Mouse (Mus musculus): ENCODE measurements at regions not wholly inside any gene's neighbourhood (a gene's known extent, or its start where the extent isn't known, plus 50 kb on each side); places are given as distances from the start of the nearest gene placed in this dataset.

GRCm38 (mm10) chr9:68376222-68376621 lies 277.4 kb upstream of the Rora start:
- intact Hi-C loops (cut with DNase I), result no loop called here
- no peak for TF ChIP-seq CTCF (IDR thresholded peaks at IDR 0.05)
- H3K27ac ChIP-seq, result no peak overlapping the region
- no peak overlapping the region for H3K4me3 ChIP-seq
- DNase-seq (ENCODE audit: extremely low spot score in 1 of 2, low spot score in 2 of 2), result no peak

DNA sequence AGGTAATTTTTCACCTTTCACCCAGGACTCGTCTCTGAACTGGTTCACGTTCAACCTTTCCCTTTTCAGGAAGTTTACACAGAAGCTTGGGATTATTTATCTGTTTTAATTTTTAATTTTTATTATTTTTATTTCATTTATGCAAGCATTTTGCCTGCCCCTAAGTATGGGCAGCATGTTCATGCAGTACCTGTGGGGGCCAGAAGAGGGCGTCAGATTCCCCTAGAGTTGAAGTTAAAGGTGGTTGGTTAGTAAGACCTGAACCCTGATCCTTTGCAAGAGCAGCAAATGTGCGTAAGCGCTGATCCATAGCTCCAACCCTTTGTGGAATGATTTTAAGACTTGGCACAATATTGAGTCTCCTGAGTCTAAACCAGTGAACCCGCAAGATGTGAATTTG lies 271.7 kb upstream of the Rora start:
- Histone ChIP-seq H3K27ac (no peak overlapping the region), H3K4me3 (no peak overlapping the region)
- intact Hi-C loops (cut with DNase I), result no loop called here
- DNase-seq (ENCODE audit: extremely low spot score in 1 of 2, low spot score in 2 of 2), result no peak
- TF ChIP-seq CTCF (IDR thresholded peaks at IDR 0.05), result peak; percentile 47

GRCm38 (mm10) chr9:68400930-68401329 lies 252.7 kb upstream of the Rora start:
- Histone ChIP-seq H3K27ac (no peak overlapping the region), H3K4me3 (no peak overlapping the region)
- DNase-seq (ENCODE audit: extremely low spot score in 1 of 2, low spot score in 2 of 2), result no peak
- TF ChIP-seq CTCF (IDR thresholded peaks at IDR 0.05), result no peak
- intact Hi-C loops (cut with DNase I), result loop anchor here (5.0 kb wide), 2 partner anchors 54 to 251 kb away; partner anchors contain the start of gene Rora

DNA sequence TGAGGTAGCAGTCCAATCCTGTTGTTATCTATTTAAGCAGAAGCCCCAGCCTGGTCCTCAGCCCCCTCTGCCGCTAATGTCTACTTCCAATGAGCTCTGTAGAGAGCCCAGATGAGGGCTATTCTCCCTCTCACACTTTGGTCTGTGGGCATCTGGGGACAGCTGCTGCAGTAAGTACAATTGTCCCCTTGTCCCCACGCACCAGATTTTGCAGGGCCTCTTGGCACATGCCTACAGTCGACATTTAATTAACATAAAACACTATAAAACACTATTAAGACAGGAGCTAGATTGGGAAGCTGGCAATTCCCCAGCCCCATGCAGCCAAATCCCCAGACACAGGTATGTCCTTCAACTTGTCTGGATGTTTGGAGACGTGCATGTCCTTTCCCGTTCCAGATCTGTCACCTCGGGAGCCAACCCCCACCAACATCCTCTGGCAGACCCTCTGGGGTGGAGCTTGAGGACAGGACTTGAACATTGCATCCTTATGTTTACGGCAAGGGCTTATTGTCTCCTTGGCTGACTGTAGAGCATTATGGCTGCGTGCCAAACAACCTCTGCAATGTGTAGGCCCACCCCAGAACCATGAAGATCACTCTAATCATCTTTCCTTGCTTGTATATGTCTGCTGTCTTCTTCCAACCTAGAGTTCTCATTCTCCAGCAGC lies 251.3 kb upstream of the Rora start:
- no peak overlapping the region for H3K4me3 ChIP-seq
- DNase-seq (ENCODE audit: extremely low spot score in 1 of 2, low spot score in 2 of 2), result peak in 1 of 2 experiments; percentile 31
- no peak for TF ChIP-seq CTCF (IDR thresholded peaks at IDR 0.05)
- H3K27ac ChIP-seq, result no peak overlapping the region
- intact Hi-C loops (cut with DNase I), result loop anchor here (5.0 kb wide), 2 partner anchors 55 to 250 kb away; partner anchors contain the start of gene Rora

DNA sequence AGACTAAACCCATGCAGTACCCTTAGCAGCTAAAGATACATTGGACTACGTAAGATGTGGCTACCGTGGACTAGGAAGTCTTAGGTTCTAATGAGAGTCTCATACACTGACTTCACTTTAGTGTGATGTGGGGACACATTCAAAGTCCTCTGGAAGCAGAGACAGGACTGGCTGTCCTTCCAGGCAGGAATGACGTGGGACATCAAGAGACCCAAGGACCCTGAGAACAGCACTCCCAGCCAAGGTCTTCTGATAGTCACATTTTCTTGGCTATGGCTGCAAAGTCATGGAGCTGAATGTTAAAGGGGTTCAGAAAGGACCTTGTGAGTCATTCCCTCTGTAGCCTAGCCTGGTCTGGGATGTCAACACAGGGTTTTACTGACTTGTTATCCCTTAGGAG lies 250.6 kb upstream of the Rora start:
- Histone ChIP-seq H3K27ac (no peak overlapping the region), H3K4me3 (no peak overlapping the region)
- intact Hi-C loops (cut with DNase I), result loop anchor here (5.0 kb wide), 2 partner anchors 56 to 249 kb away; partner anchors contain the start of gene Rora
- TF ChIP-seq CTCF (IDR thresholded peaks at IDR 0.05), result no peak
- DNase-seq (ENCODE audit: extremely low spot score in 1 of 2, low spot score in 2 of 2), result no peak

DNA sequence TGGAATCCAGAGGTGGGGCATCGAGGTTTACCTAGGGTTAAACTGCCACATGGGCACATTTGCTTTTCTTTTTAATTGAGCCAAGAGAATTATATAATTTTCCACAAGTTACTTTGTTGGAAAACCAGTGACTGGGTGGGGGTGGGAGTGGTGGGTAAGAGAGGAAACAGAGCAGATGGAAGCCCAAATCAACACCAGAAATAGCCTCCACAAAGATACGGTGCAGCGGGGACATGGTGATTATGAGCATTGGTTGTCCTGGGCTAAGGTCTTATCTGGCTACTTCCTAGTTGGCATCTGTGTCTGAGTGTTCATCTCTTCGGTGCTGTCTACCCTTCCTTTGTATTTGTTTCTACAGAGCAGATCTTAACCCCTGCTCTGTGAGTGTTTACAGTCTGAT lies 250.1 kb upstream of the Rora start:
- intact Hi-C loops (cut with DNase I), result loop anchor here (5.0 kb wide), 2 partner anchors 56 to 249 kb away; partner anchors contain the start of gene Rora
- H3K27ac ChIP-seq, result no peak overlapping the region
- peak in 1 of 2 experiments; percentile 13 for DNase-seq (ENCODE audit: extremely low spot score in 1 of 2, low spot score in 2 of 2)
- H3K4me3 ChIP-seq, result no peak overlapping the region
- no peak for TF ChIP-seq CTCF (IDR thresholded peaks at IDR 0.05)

DNA sequence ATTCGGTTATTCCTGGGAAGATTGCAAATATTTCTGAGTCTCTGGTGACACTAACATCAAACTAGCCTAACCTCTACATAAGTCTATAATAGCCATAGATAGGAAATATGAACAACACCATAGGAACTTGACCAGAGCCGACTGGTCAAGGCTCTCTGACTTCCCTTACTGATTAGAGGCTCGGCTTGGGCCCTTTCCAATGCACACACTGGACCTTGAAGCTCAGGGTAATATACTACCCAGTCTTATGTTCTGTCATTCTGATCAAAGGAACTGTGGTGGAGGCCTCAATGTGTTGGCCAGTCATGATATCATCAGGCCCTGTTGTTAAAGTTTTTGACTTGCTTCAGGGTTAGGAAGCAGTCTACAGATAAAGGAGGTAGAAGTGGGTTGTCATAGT lies 243.8 kb upstream of the Rora start:
- DNase-seq (ENCODE audit: extremely low spot score in 1 of 2, low spot score in 2 of 2), result no peak
- intact Hi-C loops (cut with DNase I), result no loop called here
- Histone ChIP-seq H3K27ac (no peak overlapping the region), H3K4me3 (no peak overlapping the region)
- TF ChIP-seq CTCF (IDR thresholded peaks at IDR 0.05), result no peak

DNA sequence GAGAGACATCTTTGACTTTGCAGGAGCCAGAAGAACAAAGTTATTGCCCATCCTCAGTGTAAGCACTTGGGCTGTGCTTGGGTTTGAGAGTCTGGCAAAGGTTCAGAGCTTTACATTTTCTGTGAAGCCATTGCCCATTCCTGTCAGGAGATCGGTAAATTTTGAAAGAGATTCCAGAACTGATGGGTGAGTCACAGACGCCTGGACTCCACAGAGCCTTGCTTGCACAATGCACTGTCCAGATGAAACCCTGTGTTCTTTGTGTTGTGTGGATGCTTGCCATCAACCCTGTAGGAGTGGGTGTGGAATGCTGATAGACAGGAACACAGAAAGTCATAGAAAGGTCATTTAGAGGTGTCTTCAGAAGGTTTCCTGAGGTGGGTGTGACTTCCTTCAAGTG lies 227.3 kb upstream of the Rora start:
- H3K27ac ChIP-seq, result no peak overlapping the region
- no peak for TF ChIP-seq CTCF (IDR thresholded peaks at IDR 0.05)
- intact Hi-C loops (cut with DNase I), result no loop called here
- no peak for DNase-seq (ENCODE audit: extremely low spot score in 1 of 2, low spot score in 2 of 2)
- no peak overlapping the region for H3K4me3 ChIP-seq

DNA sequence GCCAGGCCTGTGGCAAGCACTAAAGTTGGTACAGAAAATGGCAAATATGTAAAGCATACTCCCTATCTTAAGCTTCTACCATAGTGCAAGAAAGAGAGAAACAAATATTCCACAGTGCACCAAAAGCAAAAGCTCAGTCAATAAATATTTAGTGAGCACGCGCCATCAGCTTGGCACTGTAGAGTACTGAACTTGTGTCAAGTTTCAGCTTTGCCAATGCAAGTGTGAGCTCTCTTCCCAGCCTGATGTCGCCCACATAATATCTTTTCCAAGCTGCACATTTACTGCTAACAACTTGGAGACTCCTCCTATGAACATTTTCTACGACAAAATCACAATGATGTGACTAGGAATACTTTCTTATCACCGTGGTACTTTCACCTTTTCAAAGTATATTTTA lies 190.8 kb upstream of the Rora start:
- no peak for DNase-seq (ENCODE audit: extremely low spot score in 1 of 2, low spot score in 2 of 2)
- intact Hi-C loops (cut with DNase I), result no loop called here
- H3K4me3 ChIP-seq, result no peak overlapping the region
- H3K27ac ChIP-seq, result no peak overlapping the region
- no peak for TF ChIP-seq CTCF (IDR thresholded peaks at IDR 0.05)

- Histone ChIP-seq H3K27ac (no peak overlapping the region), H3K4me3 (no peak overlapping the region)
- intact Hi-C loops (cut with DNase I), result no loop called here
- no peak for TF ChIP-seq CTCF (IDR thresholded peaks at IDR 0.05)
- DNase-seq (ENCODE audit: extremely low spot score in 1 of 2, low spot score in 2 of 2), result no peak
Measured at GRCm38 (mm10) chr9:68463637-68464304, 189.8 kb upstream of the Rora start.

DNA sequence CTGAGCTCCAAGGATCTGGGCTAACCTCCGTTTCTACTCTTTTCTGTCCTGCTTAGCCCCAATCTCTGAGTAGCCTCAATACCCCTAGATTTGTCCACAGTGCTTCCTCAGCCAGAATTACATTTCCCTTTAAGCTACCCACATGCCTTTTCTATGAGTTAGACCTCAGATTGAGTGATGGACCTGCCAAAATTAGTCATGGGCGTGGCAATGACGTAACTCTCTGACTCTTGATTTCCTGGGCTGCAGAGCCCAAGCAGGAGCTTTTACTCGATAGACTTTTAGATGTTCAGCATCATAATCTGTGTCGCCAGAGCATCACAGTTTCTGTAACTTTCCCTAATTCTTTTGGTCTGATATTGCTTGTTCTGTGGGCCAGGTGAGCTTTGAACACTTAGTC lies 186.9 kb upstream of the Rora start:
- TF ChIP-seq CTCF (IDR thresholded peaks at IDR 0.05), result no peak
- intact Hi-C loops (cut with DNase I), result no loop called here
- Histone ChIP-seq H3K4me3 (no peak overlapping the region), H3K27ac (no peak overlapping the region)
- no peak for DNase-seq (ENCODE audit: extremely low spot score in 1 of 2, low spot score in 2 of 2)

DNA sequence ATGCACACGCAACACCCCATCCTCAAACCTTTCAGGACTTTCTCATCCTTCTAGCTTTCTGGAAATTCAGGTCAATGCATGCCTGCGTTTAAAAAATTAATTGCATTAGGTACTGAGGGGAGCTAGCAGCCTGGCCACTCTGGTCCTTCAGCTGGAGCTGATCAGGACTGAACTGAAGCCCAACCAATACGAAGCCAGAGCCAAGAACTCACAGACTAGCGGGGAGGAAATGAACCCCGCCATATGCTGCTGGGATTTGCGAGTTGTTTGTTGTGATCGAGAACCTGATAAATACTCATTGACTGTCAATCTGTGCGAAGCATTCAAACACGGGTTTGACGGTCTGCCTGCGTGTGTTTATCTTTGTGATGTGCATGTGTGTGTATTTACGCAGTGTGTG lies 177.2 kb upstream of the Rora start:
- intact Hi-C loops (cut with DNase I), result no loop called here
- no peak for DNase-seq (ENCODE audit: extremely low spot score in 1 of 2, low spot score in 2 of 2)
- TF ChIP-seq CTCF (IDR thresholded peaks at IDR 0.05), result no peak
- no peak overlapping the region for H3K27ac ChIP-seq
- no peak overlapping the region for H3K4me3 ChIP-seq

DNA sequence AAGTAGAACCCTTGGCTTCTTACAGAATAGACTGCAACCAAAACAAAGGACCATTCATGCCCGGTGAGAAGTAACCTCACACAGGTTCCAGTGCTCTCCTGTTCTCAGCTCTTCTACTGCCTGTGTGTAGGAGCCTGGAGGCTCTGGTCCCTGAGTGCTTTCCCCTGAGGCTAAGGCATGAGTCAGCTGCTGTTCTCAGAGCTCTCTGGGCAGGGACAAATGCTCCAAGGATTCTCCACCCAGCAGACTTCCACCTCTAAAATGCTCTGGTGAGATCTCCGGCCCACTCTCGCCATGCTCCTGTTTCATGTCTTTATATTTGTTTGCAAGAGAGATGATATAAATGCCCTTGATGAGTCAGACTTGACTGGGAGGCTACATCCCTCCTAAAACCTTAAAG lies 176.1 kb upstream of the Rora start:
- DNase-seq (ENCODE audit: extremely low spot score in 1 of 2, low spot score in 2 of 2), result no peak
- no peak overlapping the region for H3K27ac ChIP-seq
- TF ChIP-seq CTCF (IDR thresholded peaks at IDR 0.05), result no peak
- no peak overlapping the region for H3K4me3 ChIP-seq
- intact Hi-C loops (cut with DNase I), result no loop called here

Measured in left cerebral cortex, adult 2 months (tissue).